Mouse (Mus musculus) megakaryocyte, embryonic 14.5 days (primary cell): Measurements from ENCODE around the gene Vmn2r41.
"Not testable (repeated sequence)": the region's sequence is repeated elsewhere in the genome, so short reads cannot be mapped to it uniquely, and the experiment has no call there.

Experiments
- FLI1 ChIP-seq: IDR thresholded peaks from 2 replicates; pipeline ENCODE4 v1.6.1; 2012; ENCODE audit warnings: low read length, inconsistent platforms, mixed read lengths
- GATA1 ChIP-seq: IDR thresholded peaks from 3 replicates; pipeline ENCODE4 v1.6.1; 2012; ENCODE audit warnings: mixed read lengths, low read length, inconsistent platforms, borderline replicate concordance

GRCm38 (mm10) chr7:8092871-8093270 lies 68.6 kb downstream of the Vmn2r41 start:
- TF ChIP-seq GATA1, FLI1: not testable (repeated sequence)
